Mouse (Mus musculus): ENCODE results near the gene Bpifa6.

- TF ChIP-seq GATA1 (IDR thresholded peaks at IDR 0.05; ENCODE audit: low read length) (no peak), TAL1 (IDR thresholded peaks at IDR 0.05; ENCODE audit: low read length) (no peak)
Observed at GRCm38 (mm10) chr2:153962821-153963331, 11.9 kb upstream of the Bpifa6 start.
